Mouse (Mus musculus) T-helper 2 cell (primary cell): ENCODE results near the gene Efcab2.
"Not testable (repeated sequence)": the region's sequence is repeated elsewhere in the genome, so short reads cannot be mapped to it uniquely, and the experiment has no call there.

Experiments used
- in situ Hi-C: fragments of 300-600 bp; cut with MboI, MseI; formaldehyde crosslinking; loops from one replicate; pipeline ENCODE4 v1.15.1; 2025; ENCODE audit warnings: high pct_unique_total_duplicates

Gene Efcab2

GRCm38 (mm10) chr1:178401960-178402359 lies 3.9 kb upstream of the Efcab2 start:
- in situ Hi-C loops: loop anchor here (10.0 kb wide), 1 partner anchor 67 kb away; the partner anchor contains the start of gene Hnrnpu

- in situ Hi-C loops: loop anchor here (10.0 kb wide), 1 partner anchor 71 kb away; the partner anchor contains the start of gene Hnrnpu
Observed at GRCm38 (mm10) chr1:178405445-178405911, 407 bp upstream of the Efcab2 start.

DNA sequence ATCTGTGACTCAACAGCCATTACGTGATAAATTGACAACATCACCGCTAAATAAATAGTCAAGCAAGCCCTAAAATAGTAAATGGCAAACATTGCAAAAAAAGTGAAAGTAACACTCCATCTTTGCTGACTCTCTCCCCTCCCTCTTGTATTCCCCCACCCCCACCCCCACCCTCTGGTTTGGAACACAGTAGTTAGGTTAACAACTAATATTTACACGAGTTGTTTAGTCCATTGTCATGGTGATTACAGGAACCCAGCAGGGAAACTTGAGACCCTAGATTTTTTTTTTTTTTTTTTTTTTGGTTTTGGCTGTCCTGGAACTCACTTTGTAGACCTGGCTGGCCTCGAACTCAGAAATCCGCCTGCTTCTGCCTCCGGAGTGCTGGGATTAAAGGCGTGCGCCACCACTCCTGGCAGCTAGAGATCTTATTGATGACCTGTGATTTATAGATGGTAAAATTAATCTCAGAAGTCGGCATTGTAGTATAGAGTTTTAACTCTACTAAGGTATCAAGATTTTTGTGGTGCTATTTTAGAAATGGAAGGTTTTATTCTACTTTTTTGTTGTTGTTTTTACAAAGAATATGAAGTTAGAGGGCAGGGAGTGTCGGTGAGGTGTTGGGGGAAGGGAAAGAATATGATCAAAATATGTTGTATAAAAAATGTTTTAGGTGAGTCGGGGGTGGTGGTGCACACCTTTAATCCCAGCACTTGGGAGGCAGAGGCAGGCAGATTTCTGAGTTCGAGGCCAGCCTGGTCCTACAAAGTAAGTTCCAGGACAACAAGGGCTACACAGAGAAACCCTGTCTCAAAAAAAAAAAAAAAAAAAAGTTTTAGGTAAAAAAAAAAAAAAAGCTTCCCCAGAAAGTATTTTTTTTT lies 1.1 kb downstream of the Efcab2 start:
- in situ Hi-C loops: loop anchor here (10.0 kb wide), 1 partner anchor 72 kb away; the partner anchor contains the start of gene Hnrnpu

DNA sequence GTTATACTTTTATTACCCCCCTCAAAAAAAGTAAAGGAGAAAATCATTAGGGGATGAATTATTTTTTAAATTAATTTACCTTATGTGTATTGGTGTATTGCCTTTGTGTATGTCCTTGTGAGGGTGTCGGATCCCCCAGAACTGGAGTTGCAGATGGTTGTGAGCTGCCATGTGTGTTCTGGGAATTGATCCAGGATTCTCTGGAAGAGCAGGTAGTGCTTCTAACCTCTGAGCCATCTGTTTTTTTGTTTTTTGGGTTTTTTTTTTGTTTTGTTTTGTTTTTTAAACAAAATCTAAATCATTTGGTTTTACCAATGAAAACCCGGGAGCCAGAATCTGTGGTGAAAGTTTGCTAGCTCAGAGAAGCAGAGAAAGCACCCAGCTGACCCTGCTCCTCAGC lies 1.8 kb downstream of the Efcab2 start:
- in situ Hi-C loops: loop anchor here (10.0 kb wide), 1 partner anchor 73 kb away; the partner anchor contains the start of gene Hnrnpu

GRCm38 (mm10) chr1:178408901-178409361 lies 3.0 kb downstream of the Efcab2 start:
- in situ Hi-C loops: loop anchor here (10.0 kb wide), 1 partner anchor 74 kb away; the partner anchor contains the start of gene Hnrnpu

- in situ Hi-C loops: not testable (repeated sequence)
Observed at GRCm38 (mm10) chr1:178413367-178413766, 7.5 kb downstream of the Efcab2 start.

GRCm38 (mm10) chr1:178419608-178420007 lies 13.7 kb downstream of the Efcab2 start:
- in situ Hi-C loops: no loop called here

DNA sequence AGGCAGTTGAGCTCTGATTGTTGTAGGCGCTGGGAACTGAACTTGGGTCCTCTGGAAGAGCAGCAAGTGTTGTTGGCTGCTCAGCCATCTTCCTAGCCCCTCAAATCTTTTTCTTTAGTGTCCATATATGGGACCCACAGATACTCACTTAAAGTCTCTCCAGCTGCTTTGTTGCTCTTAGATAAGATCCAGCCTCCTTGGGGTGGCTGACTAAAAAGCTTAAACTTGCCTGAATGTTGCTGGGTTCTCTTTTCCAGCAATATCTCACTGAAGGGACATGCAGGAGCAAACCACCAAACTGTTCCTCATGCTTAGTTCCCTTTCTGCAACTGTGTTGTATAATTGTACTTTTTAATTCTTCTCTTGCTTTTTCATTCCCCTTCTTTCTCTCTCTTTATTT lies 17.8 kb downstream of the Efcab2 start:
- in situ Hi-C loops: no loop called here

GRCm38 (mm10) chr1:178431619-178432444 lies 25.9 kb downstream of the Efcab2 start:
- in situ Hi-C loops: no loop called here

GRCm38 (mm10) chr1:178433619-178434018 lies 27.7 kb downstream of the Efcab2 start:
- in situ Hi-C loops: no loop called here

GRCm38 (mm10) chr1:178444407-178444806 lies 38.5 kb downstream of the Efcab2 start:
- in situ Hi-C loops: loop anchor here (5.0 kb wide), 1 partner anchor 82 kb away; no protein-coding TSS in a partner anchor

DNA sequence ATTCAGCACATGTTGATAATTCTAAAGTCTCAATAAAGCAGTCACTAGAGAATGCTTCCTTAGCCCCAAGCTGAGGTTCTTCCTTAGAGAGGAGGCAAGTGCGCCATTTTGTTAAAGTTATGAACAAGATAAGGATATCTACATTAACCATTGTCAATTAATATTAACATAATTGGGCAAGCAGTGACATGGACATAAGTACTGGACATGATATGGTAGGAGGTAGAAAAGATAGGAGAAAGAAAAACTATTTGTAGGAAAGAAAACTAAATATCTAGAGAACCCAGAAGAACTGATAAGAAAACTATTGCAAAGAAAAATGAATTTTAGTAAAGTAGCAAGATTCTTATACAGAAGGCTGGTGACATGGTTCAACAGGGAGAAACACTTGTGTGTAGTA lies 41.2 kb downstream of the Efcab2 start:
- in situ Hi-C loops: no loop called here

- in situ Hi-C loops: no loop called here
Observed at GRCm38 (mm10) chr1:178448271-178448744, 42.4 kb downstream of the Efcab2 start.

DNA sequence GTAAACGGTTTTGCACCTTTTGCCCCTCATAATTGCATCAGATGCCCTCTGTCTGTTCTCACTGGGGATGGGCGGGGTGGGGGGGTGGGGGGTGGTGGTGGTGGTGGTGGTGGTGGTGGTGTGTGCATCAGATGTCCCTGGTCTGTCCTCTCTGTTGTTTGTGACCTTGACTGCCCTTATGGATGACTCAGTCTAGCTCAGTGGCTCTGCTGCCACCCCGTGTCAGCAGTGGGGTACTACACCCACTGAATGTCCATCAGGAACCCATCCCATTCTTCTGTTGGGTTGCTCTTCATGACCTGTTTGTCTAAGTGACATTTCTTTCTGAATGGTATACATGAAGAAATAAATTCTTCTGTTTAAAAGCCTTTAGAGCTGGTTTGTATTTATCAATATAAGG lies 43.3 kb downstream of the Efcab2 start:
- in situ Hi-C loops: no loop called here

GRCm38 (mm10) chr1:178449933-178450332 lies 44.0 kb downstream of the Efcab2 start:
- in situ Hi-C loops: no loop called here

DNA sequence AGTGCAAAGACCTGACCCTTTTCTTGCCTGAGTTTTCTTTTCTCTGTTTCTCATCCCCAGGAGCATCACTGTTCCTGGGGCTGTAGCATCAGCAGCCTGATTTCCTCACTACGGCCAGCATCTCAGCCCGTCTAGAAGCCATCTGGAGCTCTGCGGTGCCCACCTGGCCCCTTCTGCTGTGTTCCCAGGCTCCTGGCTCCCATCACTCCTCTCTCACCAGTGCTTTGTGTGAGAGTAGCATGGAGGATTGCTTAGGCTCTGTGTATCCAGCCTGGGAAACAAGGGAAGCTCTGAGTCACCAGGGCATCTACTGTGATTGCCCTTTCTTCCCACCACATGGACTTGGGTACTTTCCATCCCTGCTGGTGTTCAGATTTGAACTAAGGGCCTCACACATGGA lies 48.2 kb downstream of the Efcab2 start:
- in situ Hi-C loops: no loop called here

GRCm38 (mm10) chr1:178455120-178455519 lies 49.2 kb downstream of the Efcab2 start:
- in situ Hi-C loops: no loop called here

DNA sequence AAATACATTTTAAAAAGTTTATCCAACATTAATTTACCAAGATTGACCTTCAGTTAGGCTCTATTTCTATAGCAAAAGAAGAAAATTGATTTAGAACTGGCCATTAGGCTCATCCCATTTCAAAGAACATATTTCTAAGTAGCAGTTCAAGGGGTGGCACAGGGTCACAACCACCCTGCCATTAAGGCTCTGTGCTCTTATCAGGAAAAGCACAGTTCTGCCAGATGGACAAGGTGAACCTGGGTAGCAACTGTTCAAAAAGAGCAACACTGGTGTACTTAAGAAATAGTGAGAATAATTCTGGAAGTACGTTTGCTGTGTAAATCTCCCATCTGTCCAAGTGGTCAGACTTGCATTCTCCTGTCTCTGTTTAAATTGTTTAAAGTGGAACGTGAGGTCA lies 52.1 kb downstream of the Efcab2 start:
- in situ Hi-C loops: no loop called here

DNA sequence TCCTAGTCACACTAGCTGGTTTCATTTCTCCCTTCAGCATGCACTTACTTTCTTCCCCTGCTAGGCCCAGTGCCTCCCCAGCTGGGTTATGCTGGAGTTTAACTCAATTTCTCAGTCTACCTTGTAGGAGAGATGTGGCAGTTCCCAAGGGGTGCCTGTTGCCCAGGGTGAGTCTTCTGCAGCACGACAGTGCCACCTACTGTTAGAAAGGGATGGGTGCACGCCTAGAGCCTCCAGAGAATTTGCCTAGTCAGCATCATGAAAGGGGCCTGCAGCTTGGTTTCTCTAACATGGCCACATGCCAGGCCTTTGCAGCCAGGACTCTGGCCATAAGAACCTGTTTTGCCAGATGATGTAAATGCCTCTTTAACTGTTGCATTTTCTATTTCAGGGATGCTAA lies 57.8 kb downstream of the Efcab2 start:
- in situ Hi-C loops: loop anchor here (5.0 to 10.0 kb wide), 2 partner anchors 219 to 321 kb away; no protein-coding TSS in a partner anchor

DNA sequence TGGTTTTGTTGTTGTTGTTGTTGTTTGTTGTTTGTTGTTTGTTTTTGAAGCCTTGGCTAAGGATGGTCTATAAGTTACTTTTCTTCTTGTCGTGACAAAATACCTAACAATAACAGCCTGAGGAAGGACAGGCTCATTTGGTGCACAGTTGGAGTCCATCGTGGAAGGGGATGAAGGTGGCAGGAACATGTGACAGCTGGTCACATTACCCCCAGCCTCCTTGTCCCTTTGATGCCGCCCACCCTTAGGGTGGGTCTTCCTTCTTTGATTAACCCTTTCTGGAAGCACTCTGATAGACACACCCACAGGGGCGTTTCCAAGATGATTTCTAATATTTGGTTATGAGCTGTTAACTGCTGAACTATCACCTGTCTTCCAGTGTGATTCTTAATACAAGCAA lies 58.3 kb downstream of the Efcab2 start:
- in situ Hi-C loops: loop anchor here (5.0 to 10.0 kb wide), 2 partner anchors 219 to 322 kb away; no protein-coding TSS in a partner anchor

DNA sequence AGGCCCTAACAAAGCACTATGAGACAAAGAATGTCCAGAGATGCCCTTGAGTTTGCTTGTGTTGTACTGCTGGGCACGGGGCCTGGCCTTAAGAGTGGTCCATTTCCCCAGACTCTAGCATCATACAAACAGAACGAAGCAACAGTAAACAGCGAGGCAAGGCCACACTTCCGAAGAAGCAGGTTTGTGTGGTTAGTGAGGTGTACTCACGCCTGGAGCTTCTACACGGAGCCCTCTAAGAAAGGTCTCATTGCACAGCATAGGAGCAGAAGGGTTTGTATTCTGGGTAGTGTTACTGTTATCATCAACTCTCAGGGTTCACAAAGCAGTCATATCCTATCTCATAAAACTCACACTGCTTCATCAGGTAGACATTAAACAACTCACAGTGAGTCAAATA lies 61.7 kb downstream of the Efcab2 start:
- in situ Hi-C loops: loop anchor here (10.0 kb wide), 1 partner anchor 223 kb away; no protein-coding TSS in a partner anchor
